Mouse (Mus musculus) heart, embryonic 14.5 days (tissue): ENCODE measurements around the gene Dusp8. TPM values are rescaled to one million over a fixed set of nuclear protein-coding genes. Genes with fewer than 3 reads are reported as not detected.

ENCODE experiments used
- ATAC-seq: fragments of 200-750 bp; cut with Nextera tagmentation; 2 replicates; pipeline ENCODE4 v1.8.0; 2017; ENCODE audit warnings: low read depth, moderate TSS enrichment; ENCODE audit not compliant: insufficient number of reproducible peaks, insufficient read depth, low FRiP score
- H3K27ac ChIP-seq, 2 experiments: fragments of 200-500 bp in 1 of 2; fragments of 300-500 bp in 1 of 2; sonication (generic) in 1 of 2; replicated peaks in 1 of 2; 2 replicates each; pipeline ENCODE4 v1.5.1; 2012 to 2014; ENCODE audit warnings: low read depth in 2 of 2, low read length in 2 of 2, control low read depth in 1 of 2, mild to moderate bottlenecking in 1 of 2, mixed read lengths in 1 of 2; ENCODE audit not compliant: control insufficient read depth in 1 of 2, insufficient read depth in 1 of 2
- H3K27me3 ChIP-seq: fragments of 300-500 bp; sonication (generic); 2 replicates; pipeline ENCODE4 v1.6.1; 2014; ENCODE audit warnings: mild to moderate bottlenecking, low read length, control low read depth; ENCODE audit not compliant: control insufficient read depth, insufficient read depth
- H3K36me3 ChIP-seq: fragments of 300-500 bp; sonication (generic); 2 replicates; pipeline ENCODE4 v1.6.1; 2014; ENCODE audit warnings: mild to moderate bottlenecking, control low read depth, low read length, mixed read lengths; ENCODE audit not compliant: control insufficient read depth, insufficient read depth
- H3K4me1 ChIP-seq, 2 experiments: fragments of 200-500 bp in 1 of 2; fragments of 300-500 bp in 1 of 2; sonication (generic) in 1 of 2; 2 replicates each; pipeline ENCODE4 v1.6.1; 2012 to 2014; ENCODE audit warnings: low read length in 2 of 2, control low read depth in 1 of 2, mixed read lengths in 1 of 2; ENCODE audit not compliant: control insufficient read depth in 2 of 2, insufficient read depth in 2 of 2
- H3K4me2 ChIP-seq: fragments of 300-500 bp; sonication (generic); 2 replicates; pipeline ENCODE4 v1.6.1; 2014; ENCODE audit warnings: mild to moderate bottlenecking, low read length
- H3K4me3 ChIP-seq, 2 experiments: fragments of 200-500 bp in 1 of 2; fragments of 300-500 bp in 1 of 2; sonication (generic) in 1 of 2; 2 replicates each; pipeline ENCODE4 v1.5.1; 2012 to 2014; ENCODE audit warnings: low read length in 2 of 2, mild to moderate bottlenecking in 2 of 2, control low read depth in 1 of 2, low read depth in 1 of 2, moderate library complexity in 1 of 2; ENCODE audit not compliant: control insufficient read depth in 1 of 2, insufficient read depth in 1 of 2
- H3K9ac ChIP-seq: fragments of 300-500 bp; sonication (generic); 2 replicates; pipeline ENCODE4 v1.6.1; 2014; ENCODE audit warnings: mild to moderate bottlenecking, low read length
- H3K9me3 ChIP-seq: fragments of 300-500 bp; sonication (generic); 2 replicates; pipeline ENCODE4 v1.6.1; 2016; ENCODE audit warnings: low read length, control low read depth; ENCODE audit not compliant: control insufficient read depth
- WGBS: fragments of 180-500 bp; shearing (Covaris S2); extraction: QIAGEN DNeasy Blood & Tissue Kit; methylation state at CpG from one replicate; pipeline ENCODE4 v1.1.7; 2014; 5-methylcytosine and 5-hydroxymethylcytosine counted together
- polyA plus RNA-seq: library from polyadenylated mRNA; unstranded; fragments of >200 nt; fragmentation: Nextera tagmentation; extraction: Ambion mirVana; gene quantifications from 2 replicates; pipeline ENCODE4 v1.2.1, GENCODE M21; 2014

Dusp8 gene
- polyA plus RNA-seq, 1 experiment from 2014 or later, result 16.7 TPM

GRCm38 (mm10) chr7:142084395-142084794 lies 11.2 kb downstream of the Dusp8 start:
- Histone ChIP-seq H3K36me3 (peaks cover 77% of the 10 kb centered on the region), H3K4me1 (peaks cover 34 to 51% of the 10 kb centered on the region in 2 experiments), H3K4me2 (peak overlapping the region; percentile 2), H3K27me3 (peaks cover 9% of the 10 kb centered on the region; the same call in 1 of the 2 replicates), H3K4me3 (no peak overlapping the region), H3K27ac (peak overlapping the region; percentile 71 to 82), H3K9ac (peak overlapping the region; percentile 22), H3K9me3 (no peaks in the 10 kb centered on the region)
- whole genome bisulfite sequencing, result 24% methylated on average over 5 of the region's 5 CpGs
- peak; percentile 17; the same call in 1 of the 2 replicates for ATAC-seq

DNA sequence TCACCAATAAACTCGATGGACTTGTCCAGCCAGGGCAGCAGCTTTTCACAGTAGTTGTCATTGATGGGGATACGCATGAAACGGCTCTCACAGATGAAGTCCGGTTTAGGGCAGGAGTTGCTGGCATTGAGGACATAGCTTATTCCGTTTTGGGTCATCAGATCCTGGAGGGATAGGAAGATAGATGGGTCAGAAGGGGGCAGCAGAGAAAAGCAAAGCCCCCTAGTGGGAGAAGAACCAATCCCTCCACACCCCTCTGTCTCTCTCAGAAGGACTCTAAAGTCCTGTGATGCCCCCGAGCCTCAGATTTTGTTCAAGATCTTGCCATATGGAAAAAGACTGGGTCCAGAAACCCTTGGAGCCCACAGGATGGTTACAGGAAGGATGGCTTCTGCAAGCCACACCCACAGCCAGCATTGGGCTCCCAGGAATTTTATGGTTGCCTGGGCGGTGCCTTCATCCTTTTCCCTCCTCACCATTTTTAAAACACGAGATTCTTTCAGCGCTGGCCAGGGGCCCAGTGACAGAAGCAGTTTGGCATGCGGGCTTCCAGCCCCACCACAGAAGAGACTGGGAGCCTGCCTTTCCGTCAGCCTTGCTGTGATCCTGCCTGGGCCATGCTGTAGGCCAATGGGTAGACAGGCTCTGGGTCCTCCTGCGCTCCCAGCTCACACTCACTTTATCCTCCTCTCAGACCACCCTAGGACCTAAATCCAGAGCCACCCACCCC lies 11.9 kb downstream of the Dusp8 start:
- H3K9ac ChIP-seq, result peak overlapping the region; percentile 22
- peaks cover 9% of the 10 kb centered on the region; the same call in 1 of the 2 replicates for H3K27me3 ChIP-seq
- peak overlapping the region; percentile 71 to 82 for H3K27ac ChIP-seq
- H3K9me3 ChIP-seq, result no peaks in the 10 kb centered on the region
- peak overlapping the region; percentile 2 for H3K4me2 ChIP-seq
- no peak overlapping the region for H3K4me3 ChIP-seq
- peaks cover 28 to 45% of the 10 kb centered on the region in 2 experiments for H3K4me1 ChIP-seq
- 32% methylated on average over 12 of the region's 12 CpGs for WGBS
- H3K36me3 ChIP-seq, result peaks cover 84% of the 10 kb centered on the region
- ATAC-seq, result peak; percentile 55; the same call in 1 of the 2 replicates

DNA sequence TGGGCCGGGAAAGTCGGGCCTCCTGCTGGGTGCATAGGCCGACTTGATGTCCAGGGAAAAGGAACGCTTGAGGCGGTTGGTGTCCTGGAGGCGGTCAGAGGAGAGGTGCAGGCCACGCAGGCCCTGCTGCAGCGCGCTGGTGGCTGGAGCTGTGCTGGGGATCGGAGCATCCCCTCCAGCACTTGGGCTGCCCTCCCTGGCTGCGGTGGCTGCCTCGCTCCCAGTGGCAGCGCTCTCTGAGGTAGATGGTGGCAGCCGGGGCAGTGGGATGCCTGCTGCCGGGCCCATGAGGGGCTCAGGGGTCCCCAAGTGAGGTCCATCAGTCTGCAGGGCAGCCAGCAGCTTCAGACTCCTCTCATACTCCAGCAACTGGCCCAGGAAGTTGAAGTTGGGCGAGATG lies 13.0 kb downstream of the Dusp8 start:
- H3K27me3 ChIP-seq, result peaks cover 9% of the 10 kb centered on the region; the same call in 1 of the 2 replicates
- H3K4me2 ChIP-seq, result no peak overlapping the region
- no peak overlapping the region for H3K9ac ChIP-seq
- WGBS, result 73% methylated on average over 7 of the region's 16 CpGs
- peaks cover 75% of the 10 kb centered on the region for H3K36me3 ChIP-seq
- no peaks in the 10 kb centered on the region for H3K9me3 ChIP-seq
- no peak overlapping the region for H3K4me3 ChIP-seq
- H3K27ac ChIP-seq, result no peak overlapping the region
- ATAC-seq, result no peak
- H3K4me1 ChIP-seq, result peaks cover 21 to 39% of the 10 kb centered on the region in 2 experiments

DNA sequence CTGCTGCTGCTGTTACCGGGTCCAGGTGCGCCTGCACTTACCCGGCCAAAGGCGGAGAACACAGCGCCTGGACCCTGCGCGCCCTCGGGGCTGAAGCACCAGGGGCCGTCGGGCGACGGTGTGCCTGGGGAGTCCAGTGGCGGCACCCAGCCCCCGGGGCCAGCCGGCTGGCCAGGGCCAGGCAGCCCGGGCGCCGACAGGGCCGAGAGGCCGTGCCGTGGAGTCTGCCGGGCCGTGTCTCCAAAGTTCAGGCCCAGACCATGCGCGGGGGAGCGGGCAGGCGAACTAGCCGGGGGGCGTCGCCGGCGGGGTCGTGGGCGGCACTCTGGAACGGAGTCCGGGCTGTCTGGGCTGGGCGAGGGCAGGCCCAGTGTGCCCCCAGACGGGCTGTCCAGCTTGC lies 13.5 kb downstream of the Dusp8 start:
- no peak for ATAC-seq
- Histone ChIP-seq H3K4me3 (no peak overlapping the region), H3K27me3 (peaks cover 9% of the 10 kb centered on the region; the same call in 1 of the 2 replicates), H3K9me3 (no peaks in the 10 kb centered on the region), H3K4me1 (peaks cover 23 to 39% of the 10 kb centered on the region in 2 experiments), H3K36me3 (peaks cover 70% of the 10 kb centered on the region), H3K4me2 (no peak overlapping the region), H3K9ac (no peak overlapping the region), H3K27ac (no peak overlapping the region)
- WGBS, result 43% methylated on average over 34 of the region's 38 CpGs

DNA sequence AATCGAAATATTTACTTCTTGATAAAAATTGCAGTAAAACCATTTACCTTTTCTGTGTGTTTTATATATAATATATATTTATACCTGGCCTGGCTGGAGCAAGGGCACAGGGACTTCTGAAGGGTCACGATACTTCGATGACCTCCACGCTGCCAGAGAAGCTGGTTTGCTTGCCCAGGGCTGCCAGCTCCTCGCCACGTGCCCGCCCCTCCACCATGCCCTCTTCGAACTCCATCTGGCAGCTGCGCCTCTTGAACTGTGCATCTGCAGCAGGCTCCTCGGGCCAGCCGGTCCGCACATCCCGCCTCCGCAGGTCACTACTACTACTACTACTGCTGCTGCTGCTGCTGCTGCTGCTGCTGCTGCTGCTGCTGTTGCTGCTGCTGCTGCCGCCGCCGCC lies 13.9 kb downstream of the Dusp8 start:
- peaks cover 9% of the 10 kb centered on the region; the same call in 1 of the 2 replicates for H3K27me3 ChIP-seq
- H3K27ac ChIP-seq, result no peak overlapping the region
- no peak overlapping the region for H3K4me3 ChIP-seq
- ATAC-seq, result no peak
- 62% methylated on average over 17 of the region's 17 CpGs for WGBS
- H3K4me2 ChIP-seq, result no peak overlapping the region
- H3K9ac ChIP-seq, result no peak overlapping the region
- H3K4me1 ChIP-seq, result peaks cover 27 to 40% of the 10 kb centered on the region in 2 experiments
- no peaks in the 10 kb centered on the region for H3K9me3 ChIP-seq
- H3K36me3 ChIP-seq, result peaks cover 66% of the 10 kb centered on the region

DNA sequence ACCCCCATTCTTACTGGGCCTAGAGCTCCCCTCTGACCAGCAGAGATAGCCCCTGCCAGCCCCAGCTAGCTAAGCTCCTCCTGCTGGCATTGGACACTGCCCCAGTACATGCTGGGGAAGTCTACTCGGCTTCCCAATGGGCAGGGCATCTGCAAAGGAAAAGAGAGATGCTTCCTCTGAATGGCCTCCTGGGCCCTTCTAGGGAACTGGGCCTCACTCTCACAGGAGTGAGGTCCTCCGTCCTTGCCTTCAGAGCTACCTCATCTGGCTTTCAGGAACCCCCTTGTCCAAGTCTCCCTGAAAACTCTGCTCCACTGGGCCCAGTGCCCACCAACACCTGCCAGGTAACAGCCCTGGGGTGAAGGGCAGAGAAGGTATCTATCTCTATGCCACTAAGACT lies 14.8 kb downstream of the Dusp8 start:
- 69% methylated on average over 2 of the region's 2 CpGs for WGBS
- Histone ChIP-seq H3K4me1 (peaks cover 24 to 37% of the 10 kb centered on the region in 2 experiments), H3K36me3 (peaks cover 57% of the 10 kb centered on the region), H3K4me2 (no peak overlapping the region), H3K4me3 (no peak overlapping the region), H3K27ac (no peak overlapping the region), H3K9me3 (no peaks in the 10 kb centered on the region), H3K9ac (no peak overlapping the region), H3K27me3 (peaks cover 9% of the 10 kb centered on the region; the same call in 1 of the 2 replicates)
- ATAC-seq, result no peak

DNA sequence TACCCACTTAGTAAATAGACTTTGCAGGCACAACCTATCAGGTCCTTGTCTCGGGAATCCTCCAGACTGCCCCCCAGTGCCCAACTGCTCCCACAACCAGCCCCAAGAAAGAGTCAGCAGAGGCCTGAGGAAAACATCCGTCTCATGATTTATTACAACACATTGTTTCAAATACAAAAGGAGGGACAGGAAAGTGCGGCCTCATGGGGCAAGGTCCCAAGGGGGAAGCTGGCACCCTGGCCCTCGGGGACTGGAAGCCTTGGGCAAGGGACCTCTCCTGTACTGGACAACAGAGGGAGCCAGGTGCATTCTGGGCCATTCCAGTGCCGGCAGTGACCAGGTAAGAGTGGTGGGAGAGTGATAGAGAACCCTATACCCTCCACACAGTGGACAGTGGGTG lies 16.3 kb downstream of the Dusp8 start:
- Histone ChIP-seq H3K27me3 (peaks cover 9% of the 10 kb centered on the region; the same call in 1 of the 2 replicates), H3K4me1 (peaks cover 19 to 27% of the 10 kb centered on the region in 2 experiments)
- 71% methylated on average over 5 of the region's 5 CpGs for WGBS

More for the DNA sequence above, 16.3 kb downstream of the Dusp8 start:
- Histone ChIP-seq H3K27ac (no peak overlapping the region), H3K9ac (no peak overlapping the region), H3K36me3 (peaks cover 49% of the 10 kb centered on the region), H3K4me3 (no peak overlapping the region), H3K9me3 (no peaks in the 10 kb centered on the region), H3K4me2 (no peak overlapping the region)
- no peak for ATAC-seq
